Mouse (Mus musculus) CH12.LX (cell line): ENCODE measurements around the gene Tmem8b. TPM values are rescaled to one million over a fixed set of nuclear protein-coding genes. Genes with fewer than 3 reads are reported as not detected.

Experiments used
- DNase-seq: peaks from one replicate; pipeline ENCODE4 v3.0.0-alpha.2; 2013; ENCODE audit errors: extremely low read depth
- H3K27ac ChIP-seq: 2 replicates; pipeline ENCODE4 v1.5.1; 2012; ENCODE audit warnings: low read depth, mild to moderate bottlenecking, control low read depth, moderate library complexity; ENCODE audit not compliant: insufficient read depth
- H3K27me3 ChIP-seq: replicated peaks from 2 replicates; pipeline ENCODE3; 2012; ENCODE audit warnings: inconsistent platforms
- H3K36me3 ChIP-seq, 2 experiments: replicated peaks in 1 of 2; 2 replicates each; pipeline versions ENCODE3 to v1.6.1; 2012; ENCODE audit warnings: inconsistent platforms in 1 of 2, low read length in 1 of 2, mild to moderate bottlenecking in 1 of 2, mixed read lengths in 1 of 2, moderate library complexity in 1 of 2; ENCODE audit not compliant: control insufficient read depth in 1 of 2, insufficient read depth in 1 of 2
- H3K4me1 ChIP-seq, 2 experiments: 2 replicates each; pipeline ENCODE4 v1.6.1; 2012; ENCODE audit warnings: inconsistent platforms in 1 of 2, moderate library complexity in 1 of 2; ENCODE audit not compliant: insufficient read depth in 2 of 2, control insufficient read depth in 1 of 2
- H3K4me2 ChIP-seq: 2 replicates; pipeline ENCODE4 v1.6.1; 2012; ENCODE audit warnings: low read depth, mild to moderate bottlenecking, control low read depth; ENCODE audit not compliant: poor library complexity, insufficient read depth, severe bottlenecking
- H3K4me3 ChIP-seq, 3 experiments: fragments of 150-350 bp in 1 of 3; sonication (generic) in 1 of 3; replicated peaks in 1 of 3; 2 replicates each; pipeline versions ENCODE3 to v1.5.1; 2011 to 2012; ENCODE audit warnings: low read depth in 2 of 3, low read length in 2 of 3, mild to moderate bottlenecking in 2 of 3, moderate library complexity in 2 of 3, control low read depth in 1 of 3, improper control_type of control experiment in 1 of 3, inconsistent platforms in 1 of 3, mixed read lengths in 1 of 3; ENCODE audit not compliant: poor library complexity in 1 of 3
- H3K79me2 ChIP-seq: replicated peaks from 2 replicates; pipeline ENCODE4 v1.6.1; 2012; ENCODE audit warnings: mild to moderate bottlenecking, moderate library complexity; ENCODE audit not compliant: control insufficient read depth, poor library complexity, insufficient read depth, severe bottlenecking; ENCODE audit errors: extremely low read depth
- H3K9ac ChIP-seq: 2 replicates; pipeline ENCODE4 v1.6.1; 2012; ENCODE audit warnings: low read depth, mild to moderate bottlenecking, control low read depth, moderate library complexity; ENCODE audit not compliant: insufficient read depth
- H3K9me3 ChIP-seq: replicated peaks from 2 replicates; pipeline ENCODE3; 2012; ENCODE audit warnings: low read length, inconsistent platforms, mixed read lengths
- BHLHE40 ChIP-seq: IDR thresholded peaks from 2 replicates; pipeline ENCODE4 v1.6.1; 2011; ENCODE audit warnings: mild to moderate bottlenecking, low read depth, low read length, improper control_type of control experiment
- CHD1 ChIP-seq: IDR thresholded peaks from 2 replicates; pipeline ENCODE4 v1.6.1; 2012; ENCODE audit warnings: low read depth, low read length, improper control_type of control experiment, inconsistent platforms
- CTCF ChIP-seq, 2 experiments: IDR thresholded peaks in 1 of 2; conservative IDR thresholded peaks in 1 of 2; 2 replicates each; pipeline ENCODE4 v1.5.1; 2011 to 2012; ENCODE audit warnings: low read depth in 2 of 2, low read length in 2 of 2, improper control_type of control experiment in 1 of 2, inconsistent platforms in 1 of 2, mild to moderate bottlenecking in 1 of 2, moderate library complexity in 1 of 2
- E2F4 ChIP-seq: IDR thresholded peaks from 2 replicates; pipeline ENCODE4 v1.6.1; 2011; ENCODE audit warnings: low read depth, low read length, improper control_type of control experiment; ENCODE audit not compliant: insufficient replicate concordance
- EP300 ChIP-seq: IDR thresholded peaks from 2 replicates; pipeline ENCODE4 v1.6.1; 2011; ENCODE audit warnings: low read length, improper control_type of control experiment
- ETS1 ChIP-seq: conservative IDR thresholded peaks from 2 replicates; pipeline ENCODE4 v1.6.1; 2012; ENCODE audit warnings: low read depth, mild to moderate bottlenecking, inconsistent platforms, low read length, improper control_type of control experiment, moderate library complexity
- GABPA ChIP-seq: IDR thresholded peaks from 2 replicates; pipeline ENCODE4 v1.6.1; 2012; ENCODE audit warnings: low read depth, low read length, improper control_type of control experiment, inconsistent platforms; ENCODE audit not compliant: insufficient replicate concordance
- JUND ChIP-seq: conservative IDR thresholded peaks from 2 replicates; pipeline ENCODE4 v1.6.1; 2011; ENCODE audit warnings: low read depth, low read length, improper control_type of control experiment
- MEF2A ChIP-seq: IDR thresholded peaks from 2 replicates; pipeline ENCODE4 v1.6.1; 2014; ENCODE audit warnings: low read depth, mild to moderate bottlenecking, inconsistent platforms, low read length, improper control_type of control experiment, borderline replicate concordance
- PAX5 ChIP-seq: IDR thresholded peaks from 2 replicates; pipeline ENCODE4 v1.6.1; 2012; ENCODE audit warnings: low read length, inconsistent platforms, mixed read lengths
- POLR2A ChIP-seq: IDR thresholded peaks from 2 replicates; pipeline ENCODE4 v1.6.1; 2011; ENCODE audit warnings: low read depth, mild to moderate bottlenecking, improper control_type of control experiment, low read length
- POLR2AphosphoS2 ChIP-seq: IDR thresholded peaks from 2 replicates; pipeline ENCODE4 v1.6.1; 2011; ENCODE audit warnings: low read depth, low read length, improper control_type of control experiment
- RAD21 ChIP-seq: IDR thresholded peaks from 2 replicates; pipeline ENCODE4 v1.6.1; 2011; ENCODE audit warnings: low read depth, mild to moderate bottlenecking, low read length, improper control_type of control experiment, moderate library complexity
- SIN3A ChIP-seq: IDR thresholded peaks from 2 replicates; pipeline ENCODE4 v1.6.1; 2012; ENCODE audit warnings: low read length, improper control_type of control experiment, inconsistent platforms
- SMC3 ChIP-seq: IDR thresholded peaks from 2 replicates; pipeline ENCODE4 v1.6.1; 2011; ENCODE audit warnings: low read depth, low read length, improper control_type of control experiment
- USF1 ChIP-seq: IDR thresholded peaks from 2 replicates; pipeline ENCODE4 v1.6.1; 2014; ENCODE audit warnings: low read depth, mild to moderate bottlenecking, inconsistent platforms, low read length, improper control_type of control experiment
- USF2 ChIP-seq: conservative IDR thresholded peaks from 2 replicates; pipeline ENCODE4 v1.6.1; 2011; ENCODE audit warnings: low read depth, low read length, improper control_type of control experiment
- ZKSCAN1 ChIP-seq: IDR thresholded peaks from 2 replicates; pipeline ENCODE4 v1.6.1; 2012; ENCODE audit warnings: low read depth, inconsistent platforms, low read length, improper control_type of control experiment, borderline replicate concordance
- ZMIZ1 ChIP-seq: IDR thresholded peaks from 2 replicates; pipeline ENCODE4 v1.6.1; 2012; ENCODE audit warnings: low read depth, mild to moderate bottlenecking, inconsistent platforms, low read length, improper control_type of control experiment
- ZNF384 ChIP-seq: IDR thresholded peaks from 2 replicates; pipeline ENCODE4 v1.6.1; 2012; ENCODE audit warnings: low read depth, low read length, improper control_type of control experiment, inconsistent platforms
- dilution Hi-C: fragments of 300-500 bp; cut with MboI; formaldehyde crosslinking; loops from 2 replicates; pipeline ENCODE4 v1.14.3; 2020; ENCODE audit warnings: low sequenced_read_pairs; ENCODE audit not compliant: extremely low pct_unique_long_range_greater_than_20kb, extremely low pct_ligation_motif_present
- in situ Hi-C: fragments of 300-500 bp; cut with MboI; formaldehyde crosslinking; loops from 3 replicates; pipeline ENCODE4 v1.14.3; 2019; ENCODE audit warnings: low sequenced_read_pairs, low pct_ligation_motif_present, low pct_unique_long_range_greater_than_20kb, mixed read lengths
- polyA plus RNA-seq: library from polyadenylated mRNA; unstranded; fragments of >175 nt; gene quantifications from 2 replicates; pipeline ENCODE4 v1.2.1, GENCODE M21; 2012; ENCODE audit warnings: low read depth; ENCODE audit not compliant: insufficient read length
- total RNA-seq, 2 experiments: library from RNA; depleted of rRNA; stranded (reverse); fragments of 300-350 nt in 1 of 2; fragments of >200 nt in 1 of 2; gene quantifications; 2 replicates each; pipeline ENCODE4 v1.2.3; 2012 to 2014

The Tmem8b gene
- total and polyA plus RNA-seq, 3 experiments: 0.26 to 0.47 TPM; not detected in 1

GRCm38 (mm10) chr4:43700707-43701106 is 31.9 kb downstream of the Tmem8b start, which contains the start of gene Olfr70:
TSS of gene Olfr70 (minus strand) at chr4:43700807.
- Histone ChIP-seq H3K9me3 (no peaks in the 10 kb centered on the region), H3K4me3 (no peak within 1 kb of the TSS), H3K36me3 (no peaks in the 10 kb centered on the region), H3K27ac (no peak within 1 kb of the TSS), H3K4me2 (no peak within 1 kb of the TSS), H3K79me2 (no peaks in the 10 kb centered on the region), H3K9ac (no peak within 1 kb of the TSS), H3K27me3 (peaks cover 94% of the 10 kb centered on the region), H3K4me1 (no peaks in the 10 kb centered on the region)
- TF ChIP-seq EP300 (no peak), ZNF384 (no peak), ETS1 (no peak), BHLHE40 (no peak), USF1 (no peak), JUND (no peak), ZKSCAN1 (no peak), POLR2AphosphoS2 (no peak), PAX5 (no peak), SIN3A (no peak), E2F4 (no peak), CTCF (conservative IDR thresholded peaks at IDR 0.05 in 1 of 2, IDR thresholded peaks at IDR 0.05 in 1 of 2; ENCODE audit: low read depth in 2 of 2, low read length in 2 of 2) (no peak), GABPA (no peak), POLR2A (no peak), USF2 (no peak), SMC3 (no peak), RAD21 (no peak), CHD1 (no peak), MEF2A (no peak), ZMIZ1 (no peak)
- no peak for DNase-seq
- dilution Hi-C loops (no loop called here), in situ Hi-C loops (no loop called here)

GRCm38 (mm10) chr4:43703439-43703838 is 34.7 kb downstream of the Tmem8b start:
- H3K27ac ChIP-seq: no peak overlapping the region
- no peak overlapping the region for H3K9ac ChIP-seq
- H3K4me2 ChIP-seq: no peak overlapping the region
- TF ChIP-seq CHD1 (no peak), CTCF (conservative IDR thresholded peaks at IDR 0.05 in 1 of 2, IDR thresholded peaks at IDR 0.05 in 1 of 2; ENCODE audit: low read depth in 2 of 2, low read length in 2 of 2) (peak; percentile 29 to 46)
- H3K9me3 ChIP-seq: no peaks in the 10 kb centered on the region
- H3K4me1 ChIP-seq: no peaks in the 10 kb centered on the region
- peak; percentile 4 for DNase-seq
- H3K36me3 ChIP-seq: no peaks in the 10 kb centered on the region
- in situ Hi-C loops (no loop called here), dilution Hi-C loops (no loop called here)
- H3K4me3 ChIP-seq: no peak overlapping the region
- no peaks in the 10 kb centered on the region for H3K79me2 ChIP-seq
- peaks cover 94% of the 10 kb centered on the region for H3K27me3 ChIP-seq
